Mouse (Mus musculus) right cerebral cortex, postnatal 36 days (tissue): ENCODE measurements around the gene Noc3l.

ENCODE experiments used
- DNase-seq, 2 experiments: peaks; one replicate each; pipeline ENCODE4 v3.0.0; 2022; ENCODE audit warnings: low spot score in 2 of 2, mixed read lengths in 1 of 2

Noc3l gene

GRCm38 (mm10) chr19:38758685-38759472, 60.2 kb downstream of the Noc3l start:
- DNase-seq: no peak

DNA sequence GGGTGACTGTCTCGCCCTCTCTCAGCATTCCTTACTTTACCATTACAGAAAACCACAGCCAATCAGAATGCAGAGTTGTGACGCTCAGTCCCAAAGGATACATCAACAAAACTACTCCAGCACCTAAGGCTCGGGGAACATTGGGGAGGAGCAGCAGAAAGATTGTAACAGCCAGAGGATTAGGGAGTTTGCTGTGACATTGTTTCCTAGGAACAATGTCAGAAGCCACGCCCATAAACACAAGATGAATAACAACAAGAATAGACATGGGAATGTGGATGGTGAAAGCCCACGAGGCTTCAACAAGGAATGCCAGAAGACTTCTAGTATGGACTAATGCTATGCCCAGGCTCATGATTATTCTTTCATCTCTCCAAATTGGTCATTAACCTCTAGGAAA, 61.0 kb downstream of the Noc3l start:
- no peak for DNase-seq

DNA sequence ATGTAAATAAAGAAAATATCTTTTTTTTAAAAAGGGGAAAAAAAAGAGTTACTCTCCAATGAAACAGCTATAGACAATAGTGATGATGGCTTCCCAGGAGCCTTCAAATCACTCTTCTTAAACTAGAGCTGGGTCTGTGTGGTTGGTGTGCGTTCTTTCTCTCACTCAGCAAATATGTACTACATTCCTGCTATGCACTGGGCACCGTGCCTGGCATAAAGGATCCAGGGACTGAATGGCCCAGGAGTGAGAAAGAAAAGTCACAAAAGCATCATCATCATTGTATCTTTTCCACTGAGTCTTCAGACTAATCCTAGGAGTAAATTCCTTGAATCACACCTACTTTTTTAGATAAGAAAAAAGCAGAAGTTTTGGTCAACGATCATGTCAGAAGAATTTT, 61.9 kb downstream of the Noc3l start:
- no peak for DNase-seq

GRCm38 (mm10) chr19:38750192-38750591, 68.8 kb downstream of the Noc3l start:
- no peak for DNase-seq

DNA sequence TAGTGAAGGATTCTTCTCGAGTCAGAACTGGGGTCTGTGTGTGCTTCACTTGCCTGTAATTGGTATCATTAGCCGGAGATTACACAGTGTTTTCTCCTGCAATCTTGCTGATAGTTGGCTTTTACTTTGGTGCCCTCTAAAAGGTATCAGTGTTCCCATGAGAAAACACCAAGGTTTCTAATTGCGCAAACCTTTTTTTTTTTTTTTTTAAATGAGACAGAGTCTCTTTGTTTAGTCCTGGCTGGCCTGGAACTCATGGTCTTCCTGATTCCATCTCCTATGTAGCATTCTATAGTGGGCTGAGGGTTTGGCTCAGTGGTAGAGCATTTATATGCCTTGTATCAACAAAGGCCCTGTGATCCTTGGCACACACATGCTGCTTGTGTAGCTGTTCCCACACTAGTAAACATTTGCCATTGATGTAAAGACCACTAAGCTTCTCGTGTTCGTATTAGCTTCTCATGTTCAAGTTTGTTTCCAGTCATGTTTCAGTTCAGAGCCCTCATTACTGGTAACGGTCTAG, 72.5 kb downstream of the Noc3l start:
- no peak for DNase-seq

- no peak for DNase-seq
Observed at GRCm38 (mm10) chr19:38745810-38746491, 73.1 kb downstream of the Noc3l start.

GRCm38 (mm10) chr19:38744546-38744945, 74.5 kb downstream of the Noc3l start:
- DNase-seq: no peak
